Mouse (Mus musculus): ENCODE measurements at regions not wholly inside any gene's neighbourhood (a gene's known extent, or its start where the extent isn't known, plus 50 kb on each side); places are given as distances from the start of the nearest gene placed in this dataset.

DNA sequence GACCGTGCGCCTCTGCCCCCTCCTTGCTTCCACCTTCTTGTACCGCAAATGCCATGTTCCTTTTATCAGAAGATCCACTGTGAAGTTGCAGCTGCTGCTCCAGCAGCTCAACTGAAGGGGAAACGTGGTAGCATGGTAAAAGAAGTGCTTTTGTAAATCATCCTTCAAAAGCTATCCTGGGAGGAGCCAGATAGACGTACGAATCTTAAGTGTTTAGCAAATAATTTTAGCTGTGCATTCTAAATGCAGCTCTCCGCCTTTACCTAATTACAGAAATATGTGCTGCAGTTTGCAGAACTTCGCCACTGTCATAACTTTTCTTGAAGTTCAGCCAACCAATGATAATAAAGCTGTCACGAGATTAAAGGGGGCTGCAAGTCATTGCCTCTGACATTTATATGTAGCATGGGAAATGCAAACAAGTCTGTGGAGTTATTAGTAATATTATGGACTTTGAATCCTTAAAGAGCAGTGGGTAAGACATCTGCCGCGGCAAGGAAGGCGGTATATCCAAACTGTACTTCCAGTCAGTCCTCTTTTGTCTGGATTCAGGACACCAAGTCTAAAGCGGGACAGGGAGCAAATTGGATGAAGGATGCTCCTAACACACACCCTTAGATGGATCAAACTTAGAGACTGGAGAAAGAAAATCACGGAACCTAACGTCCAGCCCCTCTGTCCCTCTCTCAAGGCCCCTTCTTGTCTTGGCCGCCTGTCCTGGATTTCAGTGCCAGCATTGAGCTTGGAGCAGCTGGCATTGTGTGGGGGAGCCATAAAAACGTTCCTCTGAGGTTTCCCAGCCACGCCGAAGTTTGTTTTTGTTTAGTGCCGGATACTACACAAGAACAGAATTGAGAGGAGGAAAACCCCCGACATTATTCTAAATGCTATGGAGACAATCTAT is 320.7 kb downstream of the Epha7 start:
- DNase-seq (ENCODE audit: low read depth, low spot score), result no peak

DNA sequence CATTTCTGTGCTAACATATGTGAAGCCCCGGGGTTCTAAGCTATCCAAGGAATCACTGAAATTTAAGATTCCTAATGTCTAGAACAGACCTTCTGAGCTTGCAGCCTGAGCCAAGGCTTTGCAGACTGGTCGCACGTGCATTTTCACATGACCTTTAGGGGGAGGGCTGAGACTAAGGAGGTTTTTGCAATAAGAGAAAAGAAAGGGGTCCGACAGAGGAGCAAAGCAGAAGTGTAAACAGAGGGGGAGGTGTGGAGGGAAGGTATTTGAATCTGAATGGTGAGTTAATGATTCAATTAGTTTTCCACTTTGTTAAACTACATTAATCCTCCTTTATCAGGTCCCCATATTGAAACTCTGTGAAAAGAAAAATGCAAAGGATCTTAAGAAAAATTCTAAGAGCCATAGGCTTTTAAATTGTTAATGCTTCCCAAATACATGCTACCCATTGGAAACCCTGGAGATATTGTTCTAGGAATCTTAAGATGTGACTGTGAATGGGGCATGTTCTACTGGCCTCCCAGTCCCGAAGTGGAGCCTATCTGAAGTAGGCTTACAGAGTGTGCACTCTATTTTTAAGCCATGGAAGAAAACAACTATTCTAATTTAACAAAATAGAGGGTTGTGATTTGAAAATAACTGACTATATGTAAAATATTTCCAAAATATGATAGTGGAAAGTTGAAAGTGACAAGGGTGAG is 322.9 kb downstream of the Epha7 start:
- DNase-seq (ENCODE audit: low read depth, low spot score), result peak; percentile 38

DNA sequence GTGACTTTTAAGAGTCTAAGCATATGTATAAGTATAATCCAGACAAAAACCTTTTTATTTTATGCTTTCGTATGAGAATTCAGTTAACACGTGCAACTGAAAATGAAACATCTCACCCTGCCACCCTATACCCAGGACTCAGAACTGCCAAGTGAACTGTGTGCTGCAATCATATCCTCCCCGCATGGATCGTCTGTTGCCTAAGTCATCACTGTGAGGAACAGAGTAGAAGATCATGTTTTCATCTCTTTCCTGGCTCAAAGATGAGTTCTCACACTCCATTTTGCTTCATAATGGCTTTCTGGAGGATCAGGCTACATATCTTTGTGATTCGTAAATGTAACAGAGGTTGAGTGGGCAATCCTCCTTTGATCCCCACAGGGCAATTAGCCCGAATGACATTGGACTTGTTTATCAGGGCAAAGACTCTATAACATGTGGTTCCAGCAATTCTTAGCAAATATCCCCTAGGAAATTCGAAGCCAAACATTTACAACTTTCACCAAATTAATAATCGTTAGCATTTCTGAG is 325.9 kb downstream of the Epha7 start:
- peak; percentile 7 for DNase-seq (ENCODE audit: low read depth, low spot score)

DNA sequence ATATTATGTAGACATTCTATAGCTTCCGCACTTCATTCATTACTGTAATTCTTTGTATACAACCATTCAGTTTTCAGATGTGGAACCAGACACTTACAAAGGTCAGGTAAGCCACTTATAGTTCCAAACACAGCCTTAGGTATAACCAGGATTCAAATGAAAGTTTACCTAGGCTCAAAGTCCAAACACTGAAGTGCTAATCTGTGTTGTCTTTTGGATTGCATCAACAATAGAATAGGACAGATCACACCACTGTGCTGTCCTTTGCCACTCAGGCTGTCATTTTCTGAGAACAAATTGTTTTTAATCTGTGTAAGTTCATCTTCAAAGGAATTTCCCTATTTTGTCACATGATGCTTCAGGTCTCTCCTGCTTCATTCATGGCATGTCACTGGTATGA is 330.5 kb downstream of the Epha7 start:
- no peak for DNase-seq (ENCODE audit: low read depth, low spot score)

DNA sequence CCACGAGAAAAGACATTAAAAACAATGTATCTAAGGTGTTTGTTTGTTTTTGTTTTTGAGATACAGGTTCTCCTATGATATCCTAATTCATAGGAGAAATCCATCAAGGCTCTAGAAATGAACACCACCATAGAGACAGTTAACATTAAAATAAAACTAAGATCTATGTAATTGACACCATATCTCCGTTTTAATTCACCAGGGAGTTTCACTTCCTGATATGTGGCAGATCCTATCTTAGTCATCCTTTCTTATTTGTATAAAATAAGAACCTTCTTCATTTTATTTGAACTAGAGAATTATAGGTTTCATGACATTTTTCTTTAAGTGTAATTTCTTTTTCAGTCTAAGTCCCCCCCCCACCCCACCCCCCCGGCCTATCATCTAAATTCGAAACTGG is 332.3 kb downstream of the Epha7 start:
- no peak for DNase-seq (ENCODE audit: low read depth, low spot score)

DNA sequence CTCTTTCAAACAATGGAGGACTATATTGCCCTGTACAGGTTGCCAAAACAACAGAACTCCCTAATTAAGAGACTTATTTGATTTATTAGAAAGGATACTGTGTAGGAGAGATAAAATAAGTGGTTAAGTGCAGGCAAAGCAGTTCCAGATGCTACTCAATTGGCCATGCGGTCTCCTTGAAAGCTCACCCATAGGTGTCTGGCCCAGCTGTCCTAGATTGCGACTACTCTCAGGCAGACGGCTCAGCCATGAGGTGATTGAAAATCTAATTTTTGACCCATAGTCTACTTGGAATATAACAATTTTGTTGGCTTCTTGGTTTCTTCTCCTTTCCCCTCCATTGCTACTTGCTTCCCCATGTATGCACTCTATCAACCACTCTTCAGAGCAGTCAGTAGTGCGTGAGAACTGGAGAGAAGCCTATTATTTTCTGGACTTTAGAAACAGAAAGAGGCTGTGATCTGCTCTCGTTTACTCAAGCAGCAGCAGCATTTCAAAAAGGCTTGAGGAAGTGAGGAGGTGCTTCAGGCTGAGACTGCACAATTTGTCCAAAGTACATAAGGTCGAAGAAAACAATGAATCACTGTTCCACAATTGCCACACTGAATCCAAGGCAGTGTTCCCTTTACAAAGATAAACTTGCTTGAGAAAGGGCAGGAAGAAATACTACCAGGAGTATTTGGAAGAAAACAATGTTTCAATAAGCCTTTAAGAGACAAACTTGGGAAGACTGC is 339.4 kb downstream of the Epha7 start:
- no peak for DNase-seq (ENCODE audit: low read depth, low spot score)

DNA sequence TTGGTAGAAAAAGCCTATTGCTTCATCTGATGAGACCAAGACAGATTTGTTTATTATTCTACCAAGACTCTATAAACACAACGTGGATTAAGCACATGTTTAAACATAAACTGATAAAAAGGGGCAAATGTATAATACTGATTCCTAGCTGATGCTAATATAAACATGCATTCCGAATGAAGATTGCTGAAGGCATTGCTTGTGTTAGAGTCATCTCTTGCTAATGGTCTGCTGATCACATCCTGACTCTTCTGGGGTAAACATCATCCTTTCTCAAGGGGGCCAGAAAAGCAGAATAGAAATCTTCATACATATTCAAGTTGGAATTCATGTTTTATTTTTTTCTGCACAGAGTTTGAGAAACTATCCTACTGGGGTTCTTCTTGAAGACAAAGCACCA is 369.6 kb downstream of the Epha7 start:
- DNase-seq (ENCODE audit: low read depth, low spot score), result no peak

DNA sequence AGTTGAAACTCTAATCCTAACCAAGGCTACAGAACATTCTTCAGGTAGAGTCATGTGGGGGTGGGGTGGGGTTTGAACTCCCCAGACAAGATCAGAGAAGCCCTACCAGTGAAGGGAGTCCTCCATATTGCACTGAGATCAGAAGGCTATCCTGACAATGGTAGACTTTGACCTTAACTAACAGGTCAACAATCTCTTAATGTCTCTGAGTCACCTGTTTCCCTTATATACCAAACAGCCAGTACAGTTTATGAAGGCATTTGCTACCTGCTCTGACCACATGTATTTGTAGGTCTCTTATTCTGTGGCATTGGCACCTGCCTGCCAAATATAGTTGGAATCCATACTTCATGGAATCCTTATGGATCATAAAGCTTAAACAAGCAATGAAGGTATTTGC is 370.5 kb downstream of the Epha7 start:
- no peak for DNase-seq (ENCODE audit: low read depth, low spot score)

DNA sequence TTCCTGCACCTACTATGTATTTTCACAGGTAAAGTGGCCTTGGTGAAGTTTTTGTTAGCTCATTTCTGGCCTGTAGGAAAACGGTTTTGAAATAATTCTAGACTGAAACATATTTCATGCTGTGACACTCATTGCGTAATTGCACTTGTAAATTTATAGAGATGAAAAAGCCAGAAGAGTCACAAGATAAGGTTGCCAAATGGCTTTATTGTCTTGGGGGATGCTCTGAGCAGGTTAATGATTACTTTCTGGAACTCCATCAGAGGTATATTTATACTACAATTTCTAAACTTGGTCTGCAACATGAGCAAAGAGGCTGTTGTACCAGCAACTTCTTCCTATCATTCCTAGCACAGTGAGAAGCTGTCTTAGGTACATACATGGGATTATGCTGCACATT is 370.9 kb downstream of the Epha7 start:
- no peak for DNase-seq (ENCODE audit: low read depth, low spot score)

DNA sequence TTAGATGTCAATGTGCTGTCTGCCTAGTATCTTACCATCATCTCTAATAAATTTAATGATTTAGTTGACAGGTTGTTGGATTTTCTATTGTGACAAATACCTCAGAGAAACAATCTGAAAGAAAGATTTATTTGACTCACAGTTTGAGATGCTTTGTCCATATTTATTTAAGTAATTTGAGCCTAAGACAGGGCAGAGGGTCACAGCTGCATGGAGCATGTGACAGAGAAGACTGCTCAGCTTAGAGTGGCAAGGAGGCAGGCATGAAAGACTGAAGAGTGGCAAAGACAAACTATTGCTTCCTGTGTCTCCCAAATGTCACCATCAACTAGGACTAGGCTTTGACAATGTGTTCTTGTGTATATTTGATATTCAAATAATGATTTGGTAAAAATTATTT is 388.0 kb downstream of the Epha7 start:
- DNase-seq (ENCODE audit: low read depth, low spot score), result no peak

All from ES-CJ7 (cell line).